Mouse (Mus musculus): Measurements from ENCODE around the gene Gpr88. TPM values are rescaled to one million over a fixed set of nuclear protein-coding genes. Genes with fewer than 3 reads are reported as not detected.

The Gpr88 gene
- polyA plus RNA-seq, 1 experiment: 5.6 TPM

GRCm38 (mm10) chr3:116281663-116282062 is 28.4 kb upstream of the Gpr88 start:
- TF ChIP-seq POLR2A (IDR thresholded peaks at IDR 0.05; ENCODE audit: low read depth, low read length) (no peak), CTCF (IDR thresholded peaks at IDR 0.05; ENCODE audit: borderline replicate concordance, insufficient read depth, low read length) (no peak)
- Histone ChIP-seq H3K4me1 (ENCODE audit: control insufficient read depth, insufficient read depth, low read length) (no peaks in the 10 kb centered on the region), H3K4me3 (ENCODE audit: insufficient read depth, low read length) (no peak overlapping the region)

GRCm38 (mm10) chr3:116277146-116277545 is 23.8 kb upstream of the Gpr88 start:
- Histone ChIP-seq H3K4me1 (ENCODE audit: control insufficient read depth, insufficient read depth, low read length) (no peaks in the 10 kb centered on the region), H3K27ac (ENCODE audit: insufficient read depth, low read length) (no peak overlapping the region), H3K4me3 (ENCODE audit: insufficient read depth, low read length) (no peak overlapping the region)
- TF ChIP-seq CTCF (IDR thresholded peaks at IDR 0.05; ENCODE audit: borderline replicate concordance, insufficient read depth, low read length): no peak
- TF ChIP-seq POLR2A (IDR thresholded peaks at IDR 0.05; ENCODE audit: low read depth, low read length): no peak

More at GRCm38 (mm10) chr3:116281663-116282062, 28.4 kb upstream of the Gpr88 start:
- H3K27ac ChIP-seq (ENCODE audit: insufficient read depth, low read length): no peak overlapping the region

GRCm38 (mm10) chr3:116271679-116272078 is 18.4 kb upstream of the Gpr88 start:
- Histone ChIP-seq H3K4me3 (ENCODE audit: insufficient read depth, low read length) (no peak overlapping the region), H3K27ac (ENCODE audit: insufficient read depth, low read length) (no peak overlapping the region), H3K4me1 (ENCODE audit: control insufficient read depth, insufficient read depth, low read length) (no peaks in the 10 kb centered on the region)
- no peak for TF ChIP-seq POLR2A (IDR thresholded peaks at IDR 0.05; ENCODE audit: low read depth, low read length)
- TF ChIP-seq CTCF (IDR thresholded peaks at IDR 0.05; ENCODE audit: borderline replicate concordance, insufficient read depth, low read length): no peak

GRCm38 (mm10) chr3:116267036-116267654 is 13.8 kb upstream of the Gpr88 start:
- no peaks in the 10 kb centered on the region for H3K4me1 ChIP-seq (ENCODE audit: control insufficient read depth, insufficient read depth, low read length)
- no peak overlapping the region for H3K4me3 ChIP-seq (ENCODE audit: insufficient read depth, low read length)
- 0 out of 2 replicates have a peak, but pooled peaks have one; percentile 19 for TF ChIP-seq POLR2A (IDR thresholded peaks at IDR 0.05; ENCODE audit: low read depth, low read length)
- TF ChIP-seq CTCF (IDR thresholded peaks at IDR 0.05; ENCODE audit: borderline replicate concordance, insufficient read depth, low read length): 0 out of 2 replicates have a peak, but pooled peaks have one; percentile 3
- peak overlapping the region; percentile 99 for H3K27ac ChIP-seq (ENCODE audit: insufficient read depth, low read length)

- TF ChIP-seq CTCF (IDR thresholded peaks at IDR 0.05; ENCODE audit: borderline replicate concordance, insufficient read depth, low read length): no peak
- no peak for TF ChIP-seq POLR2A (IDR thresholded peaks at IDR 0.05; ENCODE audit: low read depth, low read length)
- peak overlapping the region; percentile 99 for H3K27ac ChIP-seq (ENCODE audit: insufficient read depth, low read length)
- no peaks in the 10 kb centered on the region for H3K4me1 ChIP-seq (ENCODE audit: control insufficient read depth, insufficient read depth, low read length)
- no peak overlapping the region for H3K4me3 ChIP-seq (ENCODE audit: insufficient read depth, low read length)
Measured at GRCm38 (mm10) chr3:116266360-116266759, 13.1 kb upstream of the Gpr88 start.

- H3K4me3 ChIP-seq (ENCODE audit: insufficient read depth, low read length): no peak overlapping the region
- H3K27ac ChIP-seq (ENCODE audit: insufficient read depth, low read length): peak overlapping the region; percentile 67
- no peaks in the 10 kb centered on the region for H3K4me1 ChIP-seq (ENCODE audit: control insufficient read depth, insufficient read depth, low read length)
- TF ChIP-seq CTCF (IDR thresholded peaks at IDR 0.05; ENCODE audit: borderline replicate concordance, insufficient read depth, low read length): no peak
- TF ChIP-seq POLR2A (IDR thresholded peaks at IDR 0.05; ENCODE audit: low read depth, low read length): no peak
Measured at GRCm38 (mm10) chr3:116263977-116264376, 10.7 kb upstream of the Gpr88 start.

- no peaks in the 10 kb centered on the region for H3K4me1 ChIP-seq (ENCODE audit: control insufficient read depth, insufficient read depth, low read length)
- TF ChIP-seq CTCF (IDR thresholded peaks at IDR 0.05; ENCODE audit: borderline replicate concordance, insufficient read depth, low read length) (no peak), POLR2A (IDR thresholded peaks at IDR 0.05; ENCODE audit: low read depth, low read length) (no peak)
Measured at GRCm38 (mm10) chr3:116263061-116263460, 9.8 kb upstream of the Gpr88 start.

GRCm38 (mm10) chr3:116256104-116256503 is 2.8 kb upstream of the Gpr88 start:
- no peak for TF ChIP-seq POLR2A (IDR thresholded peaks at IDR 0.05; ENCODE audit: low read depth, low read length)
- no peak for TF ChIP-seq CTCF (IDR thresholded peaks at IDR 0.05; ENCODE audit: borderline replicate concordance, insufficient read depth, low read length)
- Histone ChIP-seq H3K27ac (ENCODE audit: insufficient read depth, low read length) (no peak overlapping the region), H3K4me1 (ENCODE audit: control insufficient read depth, insufficient read depth, low read length) (no peaks in the 10 kb centered on the region)

More at GRCm38 (mm10) chr3:116263061-116263460, 9.8 kb upstream of the Gpr88 start:
- no peak overlapping the region for H3K4me3 ChIP-seq (ENCODE audit: insufficient read depth, low read length)
- peak overlapping the region; percentile 67; the same call in 1 of the 2 replicates for H3K27ac ChIP-seq (ENCODE audit: insufficient read depth, low read length)

GRCm38 (mm10) chr3:116252255-116253040 is 855 bp downstream of the Gpr88 start:
- Histone ChIP-seq H3K27ac (ENCODE audit: insufficient read depth, low read length) (no peak overlapping the region), H3K4me1 (ENCODE audit: control insufficient read depth, insufficient read depth, low read length) (no peaks in the 10 kb centered on the region), H3K4me3 (ENCODE audit: insufficient read depth, low read length) (peak overlapping the region; percentile 23)
- TF ChIP-seq POLR2A (IDR thresholded peaks at IDR 0.05; ENCODE audit: low read depth, low read length) (no peak), CTCF (IDR thresholded peaks at IDR 0.05; ENCODE audit: borderline replicate concordance, insufficient read depth, low read length) (no peak)

More at GRCm38 (mm10) chr3:116256104-116256503, 2.8 kb upstream of the Gpr88 start:
- H3K4me3 ChIP-seq (ENCODE audit: insufficient read depth, low read length): no peak overlapping the region
